9 mouse cellular contexts compared by ENCODE assay signal in genomic region chr2:35131491-35131890, GRCm38 (mm10). TPM values are rescaled to one million over a fixed set of nuclear protein-coding genes. Genes with fewer than 3 reads are reported as not detected.
DNase-seq lines count a peak whose midpoint lies in the region; ATAC-seq and TF ChIP-seq lines count a peak whose summit lies in the region.
"Had no signal": no experiment of that assay in that cellular context is flagged by ENCODE, and none has a peak within 500 bp of the region (broad histone marks: within the 10 kb centered on the region; RNA-seq: fewer than 3 reads in every experiment).

No protein-coding gene starts in this region.

- H3K9me3 ChIP-seq in CH12.LX (replicated peaks; ENCODE audit: low read length), result no peaks in the 10 kb centered on the region
- H3K9me3 ChIP-seq in forebrain, postnatal 0 days (ENCODE audit: low read length), result no peaks in the 10 kb centered on the region
- H3K9me3 ChIP-seq in liver, embryonic 16.5 days (replicated peaks; ENCODE audit: control insufficient read depth, low read length), result no peaks in the 10 kb centered on the region

- ATAC-seq in forebrain, postnatal 0 days, result no peak
- no peak for ATAC-seq in liver, embryonic 16.5 days (ENCODE audit: low read depth)
- ATAC-seq in megakaryocyte progenitor cell, adult 5-6 weeks (replicated peaks; ENCODE audit: poor library complexity), result no peak

- H3K36me3 ChIP-seq in heart, adult 2 months (ENCODE audit: control insufficient read depth, insufficient read depth, low read length), result no peaks in the 10 kb centered on the region; the same call in 1 of the 2 replicates
- peaks cover 28 to 62% of the 10 kb centered on the region in 2 experiments for H3K36me3 ChIP-seq in CH12.LX (replicated peaks in 1 of 2; ENCODE audit: control insufficient read depth in 1 of 2, insufficient read depth in 1 of 2, low read length in 1 of 2)
- H3K36me3 ChIP-seq in forebrain, postnatal 0 days (ENCODE audit: insufficient read depth), result peaks cover 24% of the 10 kb centered on the region
- H3K36me3 ChIP-seq in liver, embryonic 16.5 days (ENCODE audit: control insufficient read depth, insufficient read depth), result peaks cover 2% of the 10 kb centered on the region

- dilution Hi-C loops in CH12.LX (cut with MboI; ENCODE audit: extremely low pct_ligation_motif_present, extremely low pct_unique_long_range_greater_than_20kb, low sequenced_read_pairs), result no loop called here

- H3K4me1 ChIP-seq in heart, adult 2 months (ENCODE audit: control insufficient read depth, insufficient read depth, low read length), result peaks cover 4% of the 10 kb centered on the region
- H3K4me1 ChIP-seq in CH12.LX (ENCODE audit: control insufficient read depth in 1 of 2, insufficient read depth in 2 of 2), result peaks cover 0 to 11% of the 10 kb centered on the region in 2 experiments; a peak in 3 of 4 replicates
- 0 out of 2 replicates have a peak, but pooled peaks cover 3% of the 10 kb centered on the region for H3K4me1 ChIP-seq in forebrain, postnatal 0 days (ENCODE audit: insufficient read depth)
- peaks cover 6% of the 10 kb centered on the region for H3K4me1 ChIP-seq in liver, embryonic 16.5 days (ENCODE audit: control insufficient read depth, low read depth, low read length)

- H3K4me2 ChIP-seq in CH12.LX (ENCODE audit: insufficient read depth, low read depth, poor library complexity, severe bottlenecking), result peak overlapping the region; percentile 45; the same call in 1 of the 2 replicates
- peak overlapping the region; percentile 48 for H3K4me2 ChIP-seq in forebrain, postnatal 0 days (ENCODE audit: low read depth)
- peak overlapping the region; percentile 75 for H3K4me2 ChIP-seq in liver, embryonic 16.5 days (ENCODE audit: low read depth, low read length)

- no peak for TF ChIP-seq EP300 in heart, adult 2 months (IDR thresholded peaks at IDR 0.05; ENCODE audit: insufficient read depth, low read depth, low read length)
- TF ChIP-seq EP300 in CH12.LX (IDR thresholded peaks at IDR 0.05; ENCODE audit: low read length), result no peak

- H3K27ac ChIP-seq in heart, adult 2 months, result peak overlapping the region; percentile 83
- no peak overlapping the region; the same call in 1 of the 2 replicates for H3K27ac ChIP-seq in CH12.LX (ENCODE audit: insufficient read depth, low read depth)
- no peak overlapping the region for H3K27ac ChIP-seq in forebrain, postnatal 0 days (ENCODE audit: low read depth, low read length)
- no peak overlapping the region for H3K27ac ChIP-seq in liver, embryonic 16.5 days (ENCODE audit: low read length)

- in situ Hi-C loops in CH12.LX (cut with MboI; ENCODE audit: low pct_ligation_motif_present, low pct_unique_long_range_greater_than_20kb, low sequenced_read_pairs), result no loop called here

- no peaks in the 10 kb centered on the region for H3K79me2 ChIP-seq in heart, adult 2 months (replicated peaks; ENCODE audit: control insufficient read depth, insufficient read depth, low read length)
- H3K79me2 ChIP-seq in CH12.LX (replicated peaks; ENCODE audit: control insufficient read depth, extremely low read depth, insufficient read depth, poor library complexity, severe bottlenecking), result peaks cover 13% of the 10 kb centered on the region

- no peak for TF ChIP-seq POLR2A in heart, adult 2 months (IDR thresholded peaks at IDR 0.05; ENCODE audit: insufficient read depth, low read depth, low read length)
- no peak for TF ChIP-seq POLR2A in CH12.LX (IDR thresholded peaks at IDR 0.05; ENCODE audit: low read depth, low read length)

- intact Hi-C loops in heart, adult 2 months (cut with DNase I), result no loop called here

- TF ChIP-seq CTCF in heart, adult 2 months (IDR thresholded peaks at IDR 0.05), result no peak
- no peak for TF ChIP-seq CTCF in CH12.LX (conservative IDR thresholded peaks at IDR 0.05 in 1 of 2, IDR thresholded peaks at IDR 0.05 in 1 of 2; ENCODE audit: low read depth in 2 of 2, low read length in 2 of 2)
- TF ChIP-seq CTCF in forebrain, postnatal 0 days (IDR thresholded peaks at IDR 0.05; ENCODE audit: low read depth), result no peak

- no peak for TF ChIP-seq RAD21 in CH12.LX (IDR thresholded peaks at IDR 0.05; ENCODE audit: low read depth, low read length)

- H3K9ac ChIP-seq in heart, adult 2 months (ENCODE audit: low read depth, low read length), result no peak overlapping the region
- H3K9ac ChIP-seq in CH12.LX (ENCODE audit: insufficient read depth, low read depth), result peak overlapping the region; percentile 28; the same call in 1 of the 2 replicates
- no peak overlapping the region for H3K9ac ChIP-seq in forebrain, postnatal 0 days
- H3K9ac ChIP-seq in liver, embryonic 16.5 days (ENCODE audit: low read depth, low read length), result no peak overlapping the region

- DNase-seq in heart, adult 2 months, result no peak
- no peak for DNase-seq in heart, adult 9 months (ENCODE audit: low spot score in 2 of 2)
- DNase-seq in CH12.LX (ENCODE audit: extremely low read depth), result no peak
- DNase-seq in forebrain, postnatal 0 days, result no peak
- no peak for DNase-seq in embryo, embryonic 9.5 days (ENCODE audit: extremely low spot score)
- no peak for DNase-seq in right cerebral cortex, postnatal 36 days (ENCODE audit: low spot score in 2 of 2)

- peak overlapping the region; percentile 58 for H3K4me3 ChIP-seq in heart, adult 2 months
- H3K4me3 ChIP-seq in CH12.LX (replicated peaks in 1 of 3; ENCODE audit: low read depth in 2 of 3, low read length in 2 of 3, poor library complexity in 1 of 3), result peak overlapping the region in 2 of 3 experiments; percentile 32 to 62
- H3K4me3 ChIP-seq in forebrain, postnatal 0 days (ENCODE audit: low read depth, low read length), result peak overlapping the region; percentile 39; the same call in 1 of the 2 replicates
- H3K4me3 ChIP-seq in liver, embryonic 16.5 days (ENCODE audit: low read depth, low read length), result no peak overlapping the region; the same call in 1 of the 2 replicates

- no peaks in the 10 kb centered on the region for H3K27me3 ChIP-seq in heart, adult 2 months (ENCODE audit: control insufficient read depth, insufficient read depth, low read length)
- H3K27me3 ChIP-seq in CH12.LX (replicated peaks), result no peaks in the 10 kb centered on the region
- H3K27me3 ChIP-seq in forebrain, postnatal 0 days (ENCODE audit: insufficient read depth, low read length), result no peaks in the 10 kb centered on the region
- no peaks in the 10 kb centered on the region for H3K27me3 ChIP-seq in liver, embryonic 16.5 days (ENCODE audit: control insufficient read depth, insufficient read depth, low read depth, low read length)

TF ChIP-seq in CH12.LX, 34 proteins besides CTCF, POLR2A, EP300 and RAD21:
- TF ChIP-seq MAFK (IDR thresholded peaks at IDR 0.05; ENCODE audit: insufficient replicate concordance, low read length) (no peak), POLR2AphosphoS2 (IDR thresholded peaks at IDR 0.05; ENCODE audit: low read depth, low read length) (no peak), JUND (conservative IDR thresholded peaks at IDR 0.05; ENCODE audit: low read depth, low read length) (no peak), CHD2 (IDR thresholded peaks at IDR 0.05; ENCODE audit: low read length) (no peak), ZNF384 (IDR thresholded peaks at IDR 0.05; ENCODE audit: low read depth, low read length) (no peak)

RNA-seq across cellular contexts. Expression of gene Cntrl, which starts 22.2 kb away (rescaled TPM):
- 1 to 10 TPM; 5.0 to 5.3 TPM for total RNA-seq in heart, adult 2 months (2021)
- 6.5 and 8.1 TPM in 2 replicates for polyA plus RNA-seq in heart, adult 2 months (2012; rRNA removed)
- 55.6 and 59.1 TPM in 2 replicates for total RNA-seq in CH12.LX (2012; rRNA removed)
- 64.5 and 66.3 TPM in 2 replicates for total RNA-seq in CH12.LX (2014; rRNA removed)
- 64.5 and 69.7 TPM in 2 replicates for polyA plus RNA-seq in CH12.LX (2012; ENCODE audit: insufficient read length, low read depth)
- 10.4 and 17.4 TPM in 2 replicates for total RNA-seq in forebrain, postnatal 0 days (2014; rRNA removed)
- polyA plus RNA-seq in forebrain, postnatal 0 days (2015; fragmentation: Nextera tagmentation; extraction: Ambion mirVana), result 5.5 and 7.0 TPM in 2 replicates
- polyA plus RNA-seq in liver, embryonic 16.5 days (2015; fragmentation: Nextera tagmentation; extraction: Ambion mirVana), result 7.9 and 8.4 TPM in 2 replicates
- total RNA-seq in megakaryocyte progenitor cell, adult 5-6 weeks (2015), result 102 and 117 TPM in 2 replicates
- 114 and 137 TPM in 2 replicates for total RNA-seq in megakaryocyte progenitor cell, adult 5-6 weeks (2017)

RNA-seq across cellular contexts. Expression of gene AI182371, which starts 30.1 kb away (rescaled TPM):
- total RNA-seq in heart, adult 2 months (2021), result not detected
- 0.14 and 0.35 TPM in 2 replicates for polyA plus RNA-seq in heart, adult 2 months (2012; rRNA removed)
- total RNA-seq in CH12.LX (2012; rRNA removed) (0.68 and 0.80 TPM in 2 replicates), CH12.LX (2014; rRNA removed) (0.31 and 0.56 TPM in 2 replicates)
- 0.74 and 0.90 TPM in 2 replicates for polyA plus RNA-seq in CH12.LX (2012; ENCODE audit: insufficient read length, low read depth)
- 0.33 and 0.38 TPM in 2 replicates for total RNA-seq in forebrain, postnatal 0 days (2014; rRNA removed)
- 0.18 TPM in 1 of 2 replicates, not detected in the other for polyA plus RNA-seq in forebrain, postnatal 0 days (2015; fragmentation: Nextera tagmentation; extraction: Ambion mirVana)
- polyA plus RNA-seq in liver, embryonic 16.5 days (2015; fragmentation: Nextera tagmentation; extraction: Ambion mirVana), result 51.6 and 55.6 TPM in 2 replicates
- total RNA-seq in megakaryocyte progenitor cell, adult 5-6 weeks (2015), result 1.2 and 1.5 TPM in 2 replicates
- total RNA-seq in megakaryocyte progenitor cell, adult 5-6 weeks (2017), result 0.41 and 1.00 TPM in 2 replicates
- polyA plus RNA-seq: C2C12 had no signal
